Comparison of ENCODE assay signal across 27 mouse cellular contexts in genomic region chr7:16245958-16246357, GRCm38 (mm10). TPM values are rescaled to one million over a fixed set of nuclear protein-coding genes. Genes with fewer than 3 reads are reported as not detected.
A peak's percentile ranks its signal among the peaks of the same experiment; 100 is the strongest.
DNase-seq lines count a peak whose midpoint lies in the region; ATAC-seq and TF ChIP-seq lines count a peak whose summit lies in the region.
"Had no signal": no experiment of that assay in that cellular context is flagged by ENCODE, and none has a peak within 500 bp of the region (broad histone marks: within the 10 kb centered on the region; RNA-seq: fewer than 3 reads in every experiment).

No protein-coding gene starts in this region.

- H3K4me1 ChIP-seq in liver, postnatal 0 days (ENCODE audit: insufficient read depth), result peaks cover 31% of the 10 kb centered on the region
- no peaks in the 10 kb centered on the region for H3K4me1 ChIP-seq in midbrain, embryonic 15.5 days
- H3K4me1 ChIP-seq: embryonic facial prominence, embryonic 12.5 days; heart, embryonic 12.5 days; hindbrain, embryonic 13.5 days; limb, embryonic 13.5 days; neural tube, embryonic 13.5 days; stomach, embryonic 15.5 days had no signal

- H3K27ac ChIP-seq in liver, postnatal 0 days (ENCODE audit: low read depth), result peak overlapping the region; percentile 29; the same call in 1 of the 2 replicates
- H3K27ac ChIP-seq in macrophage, result peak overlapping the region; percentile 96
- no peak overlapping the region for H3K27ac ChIP-seq in midbrain, embryonic 15.5 days
- H3K27ac ChIP-seq: embryonic facial prominence, embryonic 12.5 days; gastrocnemius, adult 2 months; heart, adult 2 months; hindbrain, embryonic 13.5 days; layer of hippocampus, adult 2 months; left cerebral cortex, adult 2 months; limb, embryonic 13.5 days; liver, embryonic 13.5 days; neural tube, embryonic 13.5 days; stomach, embryonic 15.5 days had no signal

- ATAC-seq in liver, postnatal 0 days, result no peak
- no peak for ATAC-seq in midbrain, embryonic 15.5 days (replicated peaks)
- ATAC-seq in frontal cortex, adult (ENCODE audit: low TSS enrichment), result no peak
- ATAC-seq: forebrain, embryonic 14.5 days had no signal

- no peak for DNase-seq in liver, postnatal 0 days
- DNase-seq in liver, result no peak
- DNase-seq in 416B (ENCODE audit: low read depth), result peak; percentile 42
- peak; percentile 64 for DNase-seq in adipocyte (ENCODE audit: low spot score)
- DNase-seq in embryo, embryonic 10.5 days (ENCODE audit: low spot score), result no peak
- DNase-seq: cerebellum, adult 8-10 months; cerebellum, postnatal 25 days; gastrocnemius, adult 2 months; gastrocnemius, postnatal 36 days; heart, adult 2 months; heart, postnatal 4 days; kidney, adult 18-20 months; kidney, postnatal 36 days; liver, embryonic 13.5 days had no signal

- peak; percentile 21; the same call in 1 of the 2 replicates for TF ChIP-seq CTCF in liver, postnatal 0 days (IDR thresholded peaks at IDR 0.05; ENCODE audit: low read depth)

- no peak overlapping the region for H3K4me3 ChIP-seq in liver, postnatal 0 days (ENCODE audit: low read depth, low read length)
- no peak overlapping the region for H3K4me3 ChIP-seq in macrophage (ENCODE audit: inconsistent target)
- no peak overlapping the region for H3K4me3 ChIP-seq in midbrain, embryonic 15.5 days
- H3K4me3 ChIP-seq: embryonic facial prominence, embryonic 12.5 days; gastrocnemius, adult 2 months; heart, adult 2 months; heart, embryonic 12.5 days; hindbrain, embryonic 13.5 days; layer of hippocampus, adult 2 months; left cerebral cortex, adult 2 months; limb, embryonic 13.5 days; liver, embryonic 13.5 days; neural tube, embryonic 13.5 days; stomach, embryonic 15.5 days had no signal

- no peaks in the 10 kb centered on the region for H3K36me3 ChIP-seq in liver, postnatal 0 days (replicated peaks; ENCODE audit: insufficient read depth, low read length)
- peaks cover 28% of the 10 kb centered on the region for H3K36me3 ChIP-seq in macrophage (ENCODE audit: inconsistent target)
- no peaks in the 10 kb centered on the region for H3K36me3 ChIP-seq in midbrain, embryonic 15.5 days (replicated peaks)
- H3K36me3 ChIP-seq: embryonic facial prominence, embryonic 12.5 days; heart, embryonic 12.5 days; hindbrain, embryonic 13.5 days; limb, embryonic 13.5 days; liver, embryonic 13.5 days; neural tube, embryonic 13.5 days; stomach, embryonic 15.5 days had no signal

- no peaks in the 10 kb centered on the region for H3K9me3 ChIP-seq in liver, postnatal 0 days (ENCODE audit: low read length)
- no peaks in the 10 kb centered on the region for H3K9me3 ChIP-seq in midbrain, embryonic 15.5 days
- H3K9me3 ChIP-seq: embryonic facial prominence, embryonic 12.5 days; heart, embryonic 12.5 days; hindbrain, embryonic 13.5 days; limb, embryonic 13.5 days; liver, embryonic 13.5 days; neural tube, embryonic 13.5 days; stomach, embryonic 15.5 days had no signal

- WGBS in liver, postnatal 0 days (ENCODE audit: insufficient replicate concordance), result 15% methylated on average over 2 of the region's 4 CpGs
- WGBS in macrophage (ENCODE audit: missing documents), result 10% methylated on average over 1 of the region's 4 CpGs
- WGBS in midbrain, embryonic 15.5 days, result 50% methylated on average over 2 of the region's 4 CpGs

- H3K4me2 ChIP-seq in liver, postnatal 0 days (ENCODE audit: low read depth, low read length), result no peak overlapping the region
- H3K4me2 ChIP-seq in midbrain, embryonic 15.5 days, result no peak overlapping the region
- H3K4me2 ChIP-seq: embryonic facial prominence, embryonic 12.5 days; heart, embryonic 12.5 days; hindbrain, embryonic 13.5 days; limb, embryonic 13.5 days; liver, embryonic 13.5 days; midbrain, embryonic 11.5 days; neural tube, embryonic 13.5 days; stomach, embryonic 15.5 days had no signal

- peaks cover 53% of the 10 kb centered on the region for H3K79me2 ChIP-seq in macrophage (ENCODE audit: inconsistent target)

- no peaks in the 10 kb centered on the region for H3K27me3 ChIP-seq in liver, postnatal 0 days (ENCODE audit: insufficient read depth, low read length)
- H3K27me3 ChIP-seq in midbrain, embryonic 15.5 days (replicated peaks), result no peaks in the 10 kb centered on the region
- H3K27me3 ChIP-seq: embryonic facial prominence, embryonic 12.5 days; heart, embryonic 12.5 days; hindbrain, embryonic 13.5 days; limb, embryonic 13.5 days; liver, embryonic 13.5 days; neural tube, embryonic 13.5 days; stomach, embryonic 15.5 days had no signal

- no peak for TF ChIP-seq EP300 in liver, postnatal 0 days (IDR thresholded peaks at IDR 0.05; ENCODE audit: low read depth)

- H3K9ac ChIP-seq in liver, postnatal 0 days (replicated peaks), result no peak overlapping the region
- no peak overlapping the region for H3K9ac ChIP-seq in midbrain, embryonic 15.5 days
- H3K9ac ChIP-seq: embryonic facial prominence, embryonic 12.5 days; heart, embryonic 12.5 days; hindbrain, embryonic 13.5 days; limb, embryonic 13.5 days; liver, embryonic 13.5 days; neural tube, embryonic 13.5 days; stomach, embryonic 15.5 days had no signal

RNA-seq across cellular contexts. Expression of gene C5ar2, which starts 2.0 kb away (rescaled TPM):
- polyA plus RNA-seq in liver, postnatal 0 days (2015; fragmentation: Nextera tagmentation; extraction: Ambion mirVana), result 0.92 and 1.2 TPM in 2 replicates
- total RNA-seq in macrophage (2018; cell fraction: chromatin; rRNA removed), result 1 to 10 TPM; 1.3 to 9.4 (median 4.6) TPM
- total RNA-seq in macrophage (2018; cell fraction: cytosol; rRNA removed), result 1 to 10 TPM; 2.3 to 7.1 (median 4.2) TPM
- 10 to 100 TPM in 8 of 26 experiments, 1 to 10 TPM in 18; 4.5 to 18.7 (median 8.2) TPM for total RNA-seq in macrophage (2018; cell fraction: nucleus; rRNA removed)
- polyA plus RNA-seq in macrophage (2018), result 5.3 to 5.8 TPM (median 5.7 TPM) in 3 replicates
- 0.14 TPM in 1 of 2 replicates, not detected in the other for polyA plus RNA-seq in midbrain, embryonic 15.5 days (2015; fragmentation: Nextera tagmentation; extraction: Ambion mirVana)
- polyA plus RNA-seq: embryonic facial prominence, embryonic 12.5 days; forebrain, embryonic 14.5 days had no signal

RNA-seq across cellular contexts. Expression of gene C5ar1, which starts 13.4 kb away (rescaled TPM):
- polyA plus RNA-seq in liver, postnatal 0 days (2015; fragmentation: Nextera tagmentation; extraction: Ambion mirVana), result 5.5 and 6.9 TPM in 2 replicates
- total RNA-seq in macrophage (2018; cell fraction: chromatin; rRNA removed), result 100 to 1,000 TPM in 11 of 26 experiments, 10 to 100 TPM in 15; 18.9 to 297 (median 75.1) TPM
- 100 to 1,000 TPM; 105 to 683 (median 289) TPM for total RNA-seq in macrophage (2018; cell fraction: cytosol; rRNA removed)
- 100 to 1,000 TPM; 102 to 954 (median 358) TPM for total RNA-seq in macrophage (2018; cell fraction: nucleus; rRNA removed)
- polyA plus RNA-seq in macrophage (2018), result 254 to 928 TPM (median 285 TPM) in 3 replicates
- 1.5 and 2.9 TPM in 2 replicates for polyA plus RNA-seq in midbrain, embryonic 15.5 days (2015; fragmentation: Nextera tagmentation; extraction: Ambion mirVana)

RNA-seq across cellular contexts. Expression of gene Dhx34, which starts 24.1 kb away (rescaled TPM):
- 3.6 and 3.9 TPM in 2 replicates for polyA plus RNA-seq in liver, postnatal 0 days (2015; fragmentation: Nextera tagmentation; extraction: Ambion mirVana)
- 10 to 100 TPM; 11.2 to 62.8 (median 36.9) TPM for total RNA-seq in macrophage (2018; cell fraction: chromatin; rRNA removed)
- 10 to 100 TPM; 12.6 to 26.7 (median 21.6) TPM for total RNA-seq in macrophage (2018; cell fraction: cytosol; rRNA removed)
- total RNA-seq in macrophage (2018; cell fraction: nucleus; rRNA removed), result 10 to 100 TPM; 12.5 to 46.6 (median 31.2) TPM
- 11.6 to 20.4 TPM (median 18.5 TPM) in 3 replicates for polyA plus RNA-seq in macrophage (2018)
- polyA plus RNA-seq in midbrain, embryonic 15.5 days (2015; fragmentation: Nextera tagmentation; extraction: Ambion mirVana), result 14.9 and 15.5 TPM in 2 replicates

RNA-seq across cellular contexts. Expression of gene Inafm1, which starts 27.5 kb away (rescaled TPM):
- polyA plus RNA-seq in liver, postnatal 0 days (2015; fragmentation: Nextera tagmentation; extraction: Ambion mirVana), result 7.5 and 8.4 TPM in 2 replicates
- total RNA-seq in macrophage (2018; cell fraction: chromatin; rRNA removed), result 10 to 100 TPM; 11.6 to 72.8 (median 39.4) TPM
- 10 to 100 TPM in 4 of 26 experiments, 1 to 10 TPM in 22; 5.9 to 11.6 (median 8.4) TPM for total RNA-seq in macrophage (2018; cell fraction: cytosol; rRNA removed)
- total RNA-seq in macrophage (2018; cell fraction: nucleus; rRNA removed), result 10 to 100 TPM; 10.3 to 35.9 (median 25.5) TPM
- 1.9 to 10.1 TPM (median 7.4 TPM) in 3 replicates for polyA plus RNA-seq in macrophage (2018)
- polyA plus RNA-seq in midbrain, embryonic 15.5 days (2015; fragmentation: Nextera tagmentation; extraction: Ambion mirVana), result 47.9 and 51.8 TPM in 2 replicates

RNA-seq across cellular contexts. Expression of gene Ccdc9, which starts 40.6 kb away (rescaled TPM):
- 5.7 and 8.8 TPM in 2 replicates for polyA plus RNA-seq in liver, postnatal 0 days (2015; fragmentation: Nextera tagmentation; extraction: Ambion mirVana)
- total RNA-seq in macrophage (2018; cell fraction: chromatin; rRNA removed), result 100 to 1,000 TPM; 304 to 896 (median 675) TPM
- total RNA-seq in macrophage (2018; cell fraction: cytosol; rRNA removed), result 10 to 100 TPM; 52.8 to 97.2 (median 73.4) TPM
- total RNA-seq in macrophage (2018; cell fraction: nucleus; rRNA removed), result 100 to 1,000 TPM; 161 to 339 (median 237) TPM
- 99.0 to 183 TPM (median 120 TPM) in 3 replicates for polyA plus RNA-seq in macrophage (2018)
- 21.6 and 30.1 TPM in 2 replicates for polyA plus RNA-seq in midbrain, embryonic 15.5 days (2015; fragmentation: Nextera tagmentation; extraction: Ambion mirVana)

Comparison
In these comparisons a context has a peak if more than half of its experiments do, and no peak if none do; other contexts are left out.
1. DNase-seq: peak in 416B (single experiment) and adipocyte (single experiment); none in liver, postnatal 0 days (single experiment), liver (single experiment) and embryo, embryonic 10.5 days (single experiment).
2. RNA of gene C5ar1, which starts 13.4 kb away (polyA plus RNA-seq): 254 to 928 TPM in macrophage; 5.5 to 6.9 TPM in liver, postnatal 0 days and 1.5 to 2.9 TPM in midbrain, embryonic 15.5 days; every median in the first group is over 10 times any median in the second.